Mouse (Mus musculus) CH12.LX (cell line): Measurements from ENCODE around the gene Ptprd. TPM values are rescaled to one million over a fixed set of nuclear protein-coding genes. Genes with fewer than 3 reads are reported as not detected.

Source experiments
- DNase-seq: peaks from one replicate; pipeline ENCODE4 v3.0.0-alpha.2; 2013; ENCODE audit errors: extremely low read depth
- H3K27ac ChIP-seq: 2 replicates; pipeline ENCODE4 v1.5.1; 2012; ENCODE audit warnings: low read depth, mild to moderate bottlenecking, control low read depth, moderate library complexity; ENCODE audit not compliant: insufficient read depth
- H3K27me3 ChIP-seq: replicated peaks from 2 replicates; pipeline ENCODE3; 2012; ENCODE audit warnings: inconsistent platforms
- H3K36me3 ChIP-seq, 2 experiments: replicated peaks in 1 of 2; 2 replicates each; pipeline versions ENCODE3 to v1.6.1; 2012; ENCODE audit warnings: inconsistent platforms in 1 of 2, low read length in 1 of 2, mild to moderate bottlenecking in 1 of 2, mixed read lengths in 1 of 2, moderate library complexity in 1 of 2; ENCODE audit not compliant: control insufficient read depth in 1 of 2, insufficient read depth in 1 of 2
- H3K4me1 ChIP-seq, 2 experiments: 2 replicates each; pipeline ENCODE4 v1.6.1; 2012; ENCODE audit warnings: inconsistent platforms in 1 of 2, moderate library complexity in 1 of 2; ENCODE audit not compliant: insufficient read depth in 2 of 2, control insufficient read depth in 1 of 2
- H3K4me2 ChIP-seq: 2 replicates; pipeline ENCODE4 v1.6.1; 2012; ENCODE audit warnings: low read depth, mild to moderate bottlenecking, control low read depth; ENCODE audit not compliant: poor library complexity, insufficient read depth, severe bottlenecking
- H3K4me3 ChIP-seq, 3 experiments: fragments of 150-350 bp in 1 of 3; sonication (generic) in 1 of 3; replicated peaks in 1 of 3; 2 replicates each; pipeline versions ENCODE3 to v1.5.1; 2011 to 2012; ENCODE audit warnings: low read depth in 2 of 3, low read length in 2 of 3, mild to moderate bottlenecking in 2 of 3, moderate library complexity in 2 of 3, control low read depth in 1 of 3, improper control_type of control experiment in 1 of 3, inconsistent platforms in 1 of 3, mixed read lengths in 1 of 3; ENCODE audit not compliant: poor library complexity in 1 of 3
- H3K79me2 ChIP-seq: replicated peaks from 2 replicates; pipeline ENCODE4 v1.6.1; 2012; ENCODE audit warnings: mild to moderate bottlenecking, moderate library complexity; ENCODE audit not compliant: control insufficient read depth, poor library complexity, insufficient read depth, severe bottlenecking; ENCODE audit errors: extremely low read depth
- H3K9ac ChIP-seq: 2 replicates; pipeline ENCODE4 v1.6.1; 2012; ENCODE audit warnings: low read depth, mild to moderate bottlenecking, control low read depth, moderate library complexity; ENCODE audit not compliant: insufficient read depth
- H3K9me3 ChIP-seq: replicated peaks from 2 replicates; pipeline ENCODE3; 2012; ENCODE audit warnings: low read length, inconsistent platforms, mixed read lengths
- BHLHE40 ChIP-seq: IDR thresholded peaks from 2 replicates; pipeline ENCODE4 v1.6.1; 2011; ENCODE audit warnings: mild to moderate bottlenecking, low read depth, low read length, improper control_type of control experiment
- CHD1 ChIP-seq: IDR thresholded peaks from 2 replicates; pipeline ENCODE4 v1.6.1; 2012; ENCODE audit warnings: low read depth, low read length, improper control_type of control experiment, inconsistent platforms
- CHD2 ChIP-seq: IDR thresholded peaks from 2 replicates; pipeline ENCODE4 v1.6.1; 2011; ENCODE audit warnings: low read length, improper control_type of control experiment
- CTCF ChIP-seq, 2 experiments: IDR thresholded peaks in 1 of 2; conservative IDR thresholded peaks in 1 of 2; 2 replicates each; pipeline ENCODE4 v1.5.1; 2011 to 2012; ENCODE audit warnings: low read depth in 2 of 2, low read length in 2 of 2, improper control_type of control experiment in 1 of 2, inconsistent platforms in 1 of 2, mild to moderate bottlenecking in 1 of 2, moderate library complexity in 1 of 2
- ELF1 ChIP-seq: IDR thresholded peaks from 2 replicates; pipeline ENCODE4 v1.6.1; 2014; ENCODE audit warnings: low read depth, mild to moderate bottlenecking, inconsistent platforms, low read length, improper control_type of control experiment
- ETS1 ChIP-seq: conservative IDR thresholded peaks from 2 replicates; pipeline ENCODE4 v1.6.1; 2012; ENCODE audit warnings: low read depth, mild to moderate bottlenecking, inconsistent platforms, low read length, improper control_type of control experiment, moderate library complexity
- GABPA ChIP-seq: IDR thresholded peaks from 2 replicates; pipeline ENCODE4 v1.6.1; 2012; ENCODE audit warnings: low read depth, low read length, improper control_type of control experiment, inconsistent platforms; ENCODE audit not compliant: insufficient replicate concordance
- IRF4 ChIP-seq: IDR thresholded peaks from 2 replicates; pipeline ENCODE4 v1.6.1; 2014; ENCODE audit warnings: low read depth, mild to moderate bottlenecking, inconsistent platforms, low read length, improper control_type of control experiment
- MAFK ChIP-seq: IDR thresholded peaks from 2 replicates; pipeline ENCODE4 v1.6.1; 2011; ENCODE audit warnings: low read length, improper control_type of control experiment; ENCODE audit not compliant: insufficient replicate concordance
- MAX ChIP-seq: IDR thresholded peaks from 2 replicates; pipeline ENCODE4 v1.6.1; 2011; ENCODE audit warnings: low read length, improper control_type of control experiment
- MAZ ChIP-seq: IDR thresholded peaks from 2 replicates; pipeline ENCODE4 v1.6.1; 2012; ENCODE audit warnings: low read depth, mild to moderate bottlenecking, inconsistent platforms, low read length, improper control_type of control experiment, moderate library complexity
- MXI1 ChIP-seq: IDR thresholded peaks from 2 replicates; pipeline ENCODE4 v1.6.1; 2011; ENCODE audit warnings: mild to moderate bottlenecking, low read depth, low read length, improper control_type of control experiment
- NELFE ChIP-seq: IDR thresholded peaks from 2 replicates; pipeline ENCODE4 v1.6.1; 2011; ENCODE audit warnings: low read depth, low read length, improper control_type of control experiment
- PAX5 ChIP-seq: IDR thresholded peaks from 2 replicates; pipeline ENCODE4 v1.6.1; 2012; ENCODE audit warnings: low read length, inconsistent platforms, mixed read lengths
- POLR2A ChIP-seq: IDR thresholded peaks from 2 replicates; pipeline ENCODE4 v1.6.1; 2011; ENCODE audit warnings: low read depth, mild to moderate bottlenecking, improper control_type of control experiment, low read length
- RCOR1 ChIP-seq: conservative IDR thresholded peaks from 2 replicates; pipeline ENCODE4 v1.6.1; 2012; ENCODE audit warnings: low read depth, mild to moderate bottlenecking, inconsistent platforms, low read length, improper control_type of control experiment
- SIN3A ChIP-seq: IDR thresholded peaks from 2 replicates; pipeline ENCODE4 v1.6.1; 2012; ENCODE audit warnings: low read length, improper control_type of control experiment, inconsistent platforms
- SMC3 ChIP-seq: IDR thresholded peaks from 2 replicates; pipeline ENCODE4 v1.6.1; 2011; ENCODE audit warnings: low read depth, low read length, improper control_type of control experiment
- TBP ChIP-seq: conservative IDR thresholded peaks from 2 replicates; pipeline ENCODE4 v1.6.1; 2011; ENCODE audit warnings: low read depth, low read length, improper control_type of control experiment
- TCF12 ChIP-seq: IDR thresholded peaks from 2 replicates; pipeline ENCODE4 v1.6.1; 2014; ENCODE audit warnings: low read depth, mild to moderate bottlenecking, inconsistent platforms, low read length, improper control_type of control experiment
- UBTF ChIP-seq: IDR thresholded peaks from 2 replicates; pipeline ENCODE4 v1.6.1; 2012; ENCODE audit warnings: low read depth, mild to moderate bottlenecking, inconsistent platforms, low read length, improper control_type of control experiment, moderate library complexity
- USF1 ChIP-seq: IDR thresholded peaks from 2 replicates; pipeline ENCODE4 v1.6.1; 2014; ENCODE audit warnings: low read depth, mild to moderate bottlenecking, inconsistent platforms, low read length, improper control_type of control experiment
- USF2 ChIP-seq: conservative IDR thresholded peaks from 2 replicates; pipeline ENCODE4 v1.6.1; 2011; ENCODE audit warnings: low read depth, low read length, improper control_type of control experiment
- ZKSCAN1 ChIP-seq: IDR thresholded peaks from 2 replicates; pipeline ENCODE4 v1.6.1; 2012; ENCODE audit warnings: low read depth, inconsistent platforms, low read length, improper control_type of control experiment, borderline replicate concordance
- ZMIZ1 ChIP-seq: IDR thresholded peaks from 2 replicates; pipeline ENCODE4 v1.6.1; 2012; ENCODE audit warnings: low read depth, mild to moderate bottlenecking, inconsistent platforms, low read length, improper control_type of control experiment
- dilution Hi-C: fragments of 300-500 bp; cut with MboI; formaldehyde crosslinking; loops from 2 replicates; pipeline ENCODE4 v1.14.3; 2020; ENCODE audit warnings: low sequenced_read_pairs; ENCODE audit not compliant: extremely low pct_unique_long_range_greater_than_20kb, extremely low pct_ligation_motif_present
- in situ Hi-C: fragments of 300-500 bp; cut with MboI; formaldehyde crosslinking; loops from 3 replicates; pipeline ENCODE4 v1.14.3; 2019; ENCODE audit warnings: low sequenced_read_pairs, low pct_ligation_motif_present, low pct_unique_long_range_greater_than_20kb, mixed read lengths
- polyA plus RNA-seq: library from polyadenylated mRNA; unstranded; fragments of >175 nt; gene quantifications from 2 replicates; pipeline ENCODE4 v1.2.1, GENCODE M21; 2012; ENCODE audit warnings: low read depth; ENCODE audit not compliant: insufficient read length
- total RNA-seq, 2 experiments: library from RNA; depleted of rRNA; stranded (reverse); fragments of 300-350 nt in 1 of 2; fragments of >200 nt in 1 of 2; gene quantifications; 2 replicates each; pipeline ENCODE4 v1.2.3; 2012 to 2014

Gene Ptprd
- total and polyA plus RNA-seq, 3 experiments = not detected

GRCm38 (mm10) chr4:76006717-76007116, 2205.0 kb downstream of the Ptprd start:
- in situ Hi-C loops = no loop called here
- H3K9me3 ChIP-seq = peaks cover 41% of the 10 kb centered on the region
- no peak overlapping the region for H3K4me2 ChIP-seq
- H3K9ac ChIP-seq = no peak overlapping the region
- H3K36me3 ChIP-seq = no peaks in the 10 kb centered on the region
- H3K27me3 ChIP-seq = no peaks in the 10 kb centered on the region
- dilution Hi-C loops = no loop called here
- no peaks in the 10 kb centered on the region for H3K79me2 ChIP-seq
- TF ChIP-seq POLR2A (no peak), BHLHE40 (no peak), CTCF (conservative IDR thresholded peaks at IDR 0.05 in 1 of 2, IDR thresholded peaks at IDR 0.05 in 1 of 2; ENCODE audit: low read depth in 2 of 2, low read length in 2 of 2) (no peak), RCOR1 (no peak), MXI1 (no peak)
- H3K4me3 ChIP-seq = no peak overlapping the region
- H3K4me1 ChIP-seq = no peaks in the 10 kb centered on the region
- no peak overlapping the region for H3K27ac ChIP-seq
- no peak for DNase-seq

GRCm38 (mm10) chr4:76004161-76004560, 2207.6 kb downstream of the Ptprd start:
- Histone ChIP-seq H3K27me3 (no peaks in the 10 kb centered on the region), H3K36me3 (no peaks in the 10 kb centered on the region), H3K9me3 (peaks cover 43% of the 10 kb centered on the region), H3K27ac (no peak overlapping the region), H3K4me3 (no peak overlapping the region), H3K79me2 (no peaks in the 10 kb centered on the region), H3K9ac (no peak overlapping the region), H3K4me2 (no peak overlapping the region), H3K4me1 (no peaks in the 10 kb centered on the region)
- in situ Hi-C loops = no loop called here
- TF ChIP-seq USF1 (no peak), IRF4 (no peak), TCF12 (no peak), MAX (no peak), ETS1 (no peak), NELFE (no peak), TBP (no peak), CHD2 (no peak), ZKSCAN1 (no peak)
- no peak for DNase-seq
- dilution Hi-C loops = no loop called here

GRCm38 (mm10) chr4:76000258-76000657, 2211.5 kb downstream of the Ptprd start:
- H3K27ac ChIP-seq = no peak overlapping the region
- in situ Hi-C loops (no loop called here), dilution Hi-C loops (no loop called here)
- H3K9me3 ChIP-seq = peaks cover 39% of the 10 kb centered on the region
- no peaks in the 10 kb centered on the region for H3K4me1 ChIP-seq
- no peaks in the 10 kb centered on the region for H3K27me3 ChIP-seq
- no peak for TF ChIP-seq RCOR1
- TF ChIP-seq ELF1 = no peak
- no peak for TF ChIP-seq MXI1
- no peak for TF ChIP-seq SIN3A
- no peak for TF ChIP-seq CTCF (conservative IDR thresholded peaks at IDR 0.05 in 1 of 2, IDR thresholded peaks at IDR 0.05 in 1 of 2; ENCODE audit: low read depth in 2 of 2, low read length in 2 of 2)
- no peak for TF ChIP-seq CHD2
- TF ChIP-seq MAFK = no peak
- no peak for TF ChIP-seq MAZ
- TF ChIP-seq SMC3 = no peak
- TF ChIP-seq ETS1 = no peak
- no peak for TF ChIP-seq UBTF
- no peak for TF ChIP-seq NELFE
- TF ChIP-seq POLR2A = no peak
- TF ChIP-seq PAX5 = no peak
- TF ChIP-seq CHD1 = no peak
- TF ChIP-seq GABPA = no peak
- no peak for TF ChIP-seq ZMIZ1
- TF ChIP-seq USF2 = no peak
- no peak for TF ChIP-seq TBP
- H3K4me3 ChIP-seq = no peak overlapping the region
- H3K4me2 ChIP-seq = no peak overlapping the region
- no peaks in the 10 kb centered on the region for H3K36me3 ChIP-seq
- H3K9ac ChIP-seq = no peak overlapping the region
- no peaks in the 10 kb centered on the region for H3K79me2 ChIP-seq
- DNase-seq = no peak
